Mouse (Mus musculus): ENCODE results near the gene Dstn. TPM values are rescaled to one million over a fixed set of nuclear protein-coding genes. Genes with fewer than 3 reads are reported as not detected.

The Dstn gene
- polyA plus RNA-seq, 1 experiment from 2014 or later, result 225 TPM

GRCm38 (mm10) chr2:143915600-143916135, 548 bp downstream of the Dstn start:
- no peak for DNase-seq (ENCODE audit: low spot score)

- peak; percentile 16 for DNase-seq (ENCODE audit: low spot score)
Measured at GRCm38 (mm10) chr2:143916229-143916628, 1.1 kb downstream of the Dstn start.

- DNase-seq (ENCODE audit: low spot score), result no peak
Measured at GRCm38 (mm10) chr2:143917622-143918021, 2.5 kb downstream of the Dstn start.

GRCm38 (mm10) chr2:143918831-143919502, 3.8 kb downstream of the Dstn start:
- DNase-seq (ENCODE audit: low spot score), result no peak

- DNase-seq (ENCODE audit: low spot score), result no peak
Measured at GRCm38 (mm10) chr2:143924085-143924484, 9.0 kb downstream of the Dstn start.

- DNase-seq (ENCODE audit: low spot score), result no peak
Measured at GRCm38 (mm10) chr2:143925826-143926225, 10.7 kb downstream of the Dstn start.

- DNase-seq (ENCODE audit: low spot score), result no peak
Measured at GRCm38 (mm10) chr2:143929607-143930311, 14.6 kb downstream of the Dstn start.

GRCm38 (mm10) chr2:143932340-143932873, 17.3 kb downstream of the Dstn start:
- DNase-seq (ENCODE audit: low spot score), result no peak

GRCm38 (mm10) chr2:143933516-143933915, 18.4 kb downstream of the Dstn start:
- no peak for DNase-seq (ENCODE audit: low spot score)

GRCm38 (mm10) chr2:143934439-143934838, 19.3 kb downstream of the Dstn start:
- no peak for DNase-seq (ENCODE audit: low spot score)

GRCm38 (mm10) chr2:143937861-143938260, 22.7 kb downstream of the Dstn start:
- DNase-seq (ENCODE audit: low spot score), result no peak

GRCm38 (mm10) chr2:143940406-143940805, 25.3 kb downstream of the Dstn start:
- no peak for DNase-seq (ENCODE audit: low spot score)

GRCm38 (mm10) chr2:143944796-143945195, 29.7 kb downstream of the Dstn start:
- DNase-seq (ENCODE audit: low spot score), result no peak

- DNase-seq (ENCODE audit: low spot score), result peak; percentile 17
Measured at GRCm38 (mm10) chr2:143945466-143946075, 30.5 kb downstream of the Dstn start.

- no peak for DNase-seq (ENCODE audit: low spot score)
Measured at GRCm38 (mm10) chr2:143946399-143946798, 31.3 kb downstream of the Dstn start.

GRCm38 (mm10) chr2:143947981-143948380, 32.9 kb downstream of the Dstn start:
- DNase-seq (ENCODE audit: low spot score), result no peak

- no peak for DNase-seq (ENCODE audit: low spot score)
Measured at GRCm38 (mm10) chr2:143948416-143948815, 33.3 kb downstream of the Dstn start.

- DNase-seq (ENCODE audit: low spot score), result no peak
Measured at GRCm38 (mm10) chr2:143949217-143949616, 34.1 kb downstream of the Dstn start.

GRCm38 (mm10) chr2:143950290-143951027, 35.3 kb downstream of the Dstn start:
- DNase-seq (ENCODE audit: low spot score), result no peak

- no peak for DNase-seq (ENCODE audit: low spot score)
Measured at GRCm38 (mm10) chr2:143951028-143951420, 35.9 kb downstream of the Dstn start.
